Mouse (Mus musculus) layer of hippocampus, adult 9-10 months (tissue): Measurements from ENCODE around the gene Mex3d.
"Not testable (repeated sequence)": the region's sequence is repeated elsewhere in the genome, so short reads cannot be mapped to it uniquely, and the experiment has no call there.

Source experiments
- DNase-seq: peaks from one replicate; pipeline ENCODE4 v3.0.0; 2022; ENCODE audit warnings: low spot score

Mex3d gene

DNA sequence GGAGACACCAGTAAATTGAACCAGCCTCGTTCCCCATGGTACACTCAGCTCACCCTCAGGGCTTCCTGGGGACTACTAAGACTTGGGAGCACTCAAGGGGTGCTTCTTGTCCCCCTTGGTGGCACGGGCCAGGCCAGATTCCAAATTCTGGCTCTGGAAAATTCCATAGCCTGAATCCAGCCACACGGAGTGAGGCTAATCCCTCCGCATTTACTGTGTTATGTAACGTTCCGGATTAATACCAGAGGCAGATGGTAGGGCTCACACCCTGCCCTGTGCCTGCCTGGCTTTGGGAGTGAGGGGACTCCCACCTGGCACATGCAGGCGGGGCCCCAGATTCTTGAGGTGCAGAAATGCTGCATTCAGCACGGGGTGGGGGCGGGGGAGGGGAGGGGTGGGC is 32.0 kb downstream of the Mex3d start:
- DNase-seq: no peak

DNA sequence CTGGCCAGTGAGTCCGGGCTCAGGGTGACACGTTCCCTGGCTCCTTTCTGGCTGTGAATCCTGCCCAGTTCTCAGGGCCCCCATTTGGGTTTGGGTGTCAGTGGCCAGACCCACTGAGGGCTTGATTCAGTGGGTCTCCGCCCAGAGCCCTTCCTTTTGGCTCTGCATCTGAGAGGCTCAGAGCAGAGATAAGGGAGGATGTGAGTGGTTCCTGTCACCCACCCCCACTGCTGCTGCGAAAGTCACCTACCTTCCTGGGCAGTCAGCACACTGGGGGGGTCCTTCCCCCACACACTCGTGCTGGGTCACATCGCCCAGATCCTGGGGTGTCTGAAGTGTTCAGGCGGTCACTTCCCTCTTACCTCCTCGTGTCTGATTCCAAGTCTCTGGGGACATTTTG is 34.7 kb downstream of the Mex3d start:
- DNase-seq: no peak

DNA sequence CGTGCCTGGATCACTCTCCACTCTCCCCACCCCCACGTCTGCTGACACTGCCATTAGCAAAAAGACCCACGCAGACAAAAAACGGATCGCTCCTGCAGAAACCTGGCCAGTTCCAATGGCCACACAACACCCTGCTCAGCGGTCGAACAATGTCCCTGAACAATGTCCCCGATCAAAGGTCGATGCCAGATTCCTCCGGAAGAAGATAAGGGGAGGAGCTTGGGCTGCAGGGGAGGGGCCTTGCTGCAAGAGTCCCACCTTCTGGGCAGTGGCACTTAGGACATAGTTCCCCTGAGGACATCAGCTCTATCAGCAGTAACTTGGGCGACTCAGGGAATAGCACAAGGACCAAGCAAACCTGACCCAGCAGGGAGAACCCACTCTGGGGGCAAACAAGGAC is 35.6 kb downstream of the Mex3d start:
- no peak for DNase-seq

DNA sequence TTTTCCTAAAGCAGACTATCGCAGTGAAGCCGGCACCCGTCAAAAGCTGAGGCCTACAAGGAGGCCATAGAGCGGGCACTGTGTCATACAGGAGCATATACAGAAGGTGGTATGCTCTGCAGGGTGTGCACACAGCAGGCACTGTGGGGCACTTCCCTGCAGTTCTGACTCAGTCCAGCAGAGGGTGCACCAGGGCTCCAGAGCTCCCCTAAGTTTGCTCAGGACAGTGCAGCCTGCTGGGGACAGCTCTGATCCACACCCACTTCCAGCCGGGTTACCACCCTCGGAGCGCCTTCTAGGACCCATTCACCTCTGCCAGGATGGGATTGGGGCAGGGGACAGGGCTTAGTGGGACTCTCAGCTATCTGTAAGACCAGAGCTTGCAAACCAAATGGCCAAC is 37.2 kb downstream of the Mex3d start:
- DNase-seq: peak; percentile 64

DNA sequence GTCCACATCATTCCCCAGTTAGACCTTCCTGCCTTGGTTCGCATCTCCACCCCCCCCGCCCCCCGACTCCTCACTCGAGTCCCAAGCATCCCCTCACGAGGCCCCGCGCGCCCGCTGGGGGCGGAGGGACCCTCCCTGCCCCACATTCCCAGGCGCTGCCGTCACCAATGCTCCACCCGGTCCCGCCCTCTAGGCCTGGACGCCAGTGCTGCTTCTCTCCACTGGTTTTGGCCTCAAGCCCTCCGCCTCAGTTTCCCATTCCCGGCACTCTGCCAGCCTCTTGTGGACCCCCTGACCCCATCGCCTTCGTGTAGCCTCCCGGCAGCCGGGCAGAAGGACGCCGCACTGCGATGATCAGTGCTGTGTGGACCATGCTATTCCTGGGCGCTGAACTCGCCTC is 38.5 kb downstream of the Mex3d start:
- no peak for DNase-seq

DNA sequence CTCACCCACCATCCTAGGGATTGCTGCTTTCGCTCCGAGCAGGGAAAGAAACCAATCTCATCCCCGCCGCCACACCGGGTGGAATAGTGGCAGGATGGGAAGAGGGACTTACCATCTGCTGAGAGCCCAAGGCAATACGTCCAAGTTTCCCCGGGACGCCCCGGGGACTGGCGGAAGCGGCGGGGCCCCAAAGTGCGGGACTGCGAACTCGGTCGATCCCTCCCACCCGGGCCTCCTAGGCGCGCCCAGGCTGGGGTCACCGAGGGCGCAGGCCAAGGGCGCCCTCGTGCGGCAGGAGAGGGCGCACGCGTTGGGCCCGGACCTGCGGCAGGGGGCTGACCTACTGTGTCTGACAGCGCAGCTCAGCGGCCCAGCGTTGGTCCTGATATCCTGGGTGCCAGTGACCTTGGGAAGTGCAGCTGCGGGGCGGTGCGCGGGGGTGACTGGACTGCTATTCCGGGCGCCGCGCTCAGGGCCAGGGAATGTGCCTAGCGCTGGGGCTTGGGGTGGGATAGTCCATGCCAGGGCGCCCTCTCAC is 39.1 kb downstream of the Mex3d start, which contains the start of gene Adamtsl5:
Gene Adamtsl5 (minus strand): TSS at position 169 of the 538 bp plus-strand sequence.
- DNase-seq: no peak

DNA sequence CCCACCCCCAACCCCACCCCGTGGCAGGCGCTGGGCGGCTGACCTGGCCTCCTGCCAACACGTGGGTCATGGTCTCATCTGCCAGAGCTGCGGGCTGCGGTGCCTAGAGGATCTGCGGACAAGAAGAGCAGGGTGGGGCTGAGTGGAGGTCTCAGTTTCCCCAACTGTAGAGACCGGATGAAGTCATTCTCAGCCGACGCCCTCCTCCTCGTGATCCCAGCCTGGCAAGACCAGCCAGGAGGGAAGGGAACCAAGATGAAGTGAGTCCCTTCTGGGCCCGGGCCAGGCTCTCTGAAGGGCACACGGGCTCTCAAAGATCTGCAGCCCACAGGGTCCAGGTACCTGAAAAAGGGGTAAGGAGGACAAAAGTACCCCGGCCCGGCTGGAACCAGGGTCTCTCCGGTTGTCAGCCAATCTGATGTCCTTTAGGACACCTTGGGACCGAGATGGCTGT is 39.9 kb downstream of the Mex3d start:
- no peak for DNase-seq

DNA sequence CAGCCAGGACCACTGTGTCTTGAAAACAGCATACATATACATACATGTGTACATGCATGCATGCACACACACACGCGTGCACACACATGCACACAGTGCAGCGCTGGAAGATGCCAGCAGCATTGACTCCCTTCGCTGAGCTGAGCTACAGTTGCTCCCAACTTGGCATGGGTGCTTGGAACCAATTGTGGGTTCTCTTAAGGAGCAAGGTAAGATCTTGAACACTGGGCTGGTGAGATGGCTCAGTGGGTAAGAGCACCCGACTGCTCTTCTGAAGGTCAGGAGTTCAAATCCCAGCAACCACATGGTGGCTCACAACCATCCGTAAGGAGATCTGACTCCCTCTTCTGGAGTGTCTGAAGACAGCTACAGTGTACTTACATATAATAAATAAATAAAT is 41.5 kb downstream of the Mex3d start:
- not testable (repeated sequence) for DNase-seq

DNA sequence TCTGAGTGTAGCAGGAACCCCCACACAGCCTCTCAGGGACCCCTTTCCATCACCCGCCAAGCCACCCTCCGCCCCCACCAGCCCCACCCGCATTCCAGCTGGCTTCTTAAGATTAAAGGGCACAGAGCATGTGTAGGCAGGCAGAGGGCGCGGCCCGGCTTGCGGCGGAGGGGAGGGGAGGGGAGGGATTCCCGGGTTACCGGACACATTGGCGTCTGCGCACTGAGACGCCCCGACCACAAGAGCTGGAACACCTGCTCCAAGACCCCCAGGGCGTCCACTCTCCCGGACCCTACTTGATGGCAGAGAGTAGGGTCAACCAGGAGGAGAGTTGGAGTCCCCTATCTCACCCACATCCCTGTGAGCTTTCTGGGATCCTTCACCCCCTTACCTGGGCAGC is 42.3 kb downstream of the Mex3d start:
- DNase-seq: no peak

DNA sequence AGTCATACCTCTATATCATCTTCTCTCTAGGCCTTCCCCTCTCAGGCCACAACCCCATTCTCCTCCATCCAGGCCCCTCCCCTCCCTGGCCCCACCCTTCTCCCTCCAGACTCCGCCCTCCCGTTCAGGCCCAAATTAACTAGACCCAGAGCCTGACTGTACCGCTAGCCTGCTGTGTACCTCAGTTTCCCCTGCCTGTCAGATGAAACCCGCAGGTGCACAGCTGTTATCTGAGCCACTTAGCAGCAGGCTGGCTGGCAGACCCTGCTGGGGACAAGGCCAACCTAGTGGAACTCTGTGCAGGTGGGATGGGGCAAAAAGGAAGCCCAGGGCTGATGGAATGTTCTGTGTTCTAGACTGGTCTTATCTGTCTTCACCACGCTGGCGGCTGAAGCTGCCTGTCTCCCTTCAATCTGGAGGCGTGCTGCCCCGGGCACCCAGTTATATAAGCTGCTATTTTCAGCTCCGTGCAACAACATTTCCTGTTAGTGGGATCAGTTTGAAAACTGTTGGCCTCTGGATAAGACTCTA is 43.3 kb downstream of the Mex3d start:
- no peak for DNase-seq

DNA sequence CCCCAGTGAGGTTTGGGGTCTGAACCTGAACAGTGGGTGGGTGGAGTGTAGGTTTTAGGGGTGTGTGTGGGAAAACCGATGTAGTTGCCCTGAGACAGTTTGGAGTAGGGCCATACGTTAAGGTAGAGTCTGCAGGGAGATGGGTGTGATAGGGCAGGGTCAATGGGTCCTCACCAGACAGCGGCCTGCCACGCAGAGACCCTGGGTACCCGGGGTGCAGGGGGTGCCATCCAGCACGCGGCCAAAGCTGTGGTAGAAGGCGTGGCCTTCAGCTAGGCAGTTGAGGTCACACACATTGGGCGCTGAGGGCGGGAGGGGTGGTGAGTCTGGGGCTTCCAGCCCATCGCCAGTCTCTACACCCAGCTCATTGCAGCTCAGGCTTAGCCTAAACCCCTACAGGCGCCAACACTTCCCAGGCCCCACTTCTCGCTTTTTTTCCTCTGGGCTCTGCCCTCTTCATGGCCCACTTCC is 44.0 kb downstream of the Mex3d start:
- no peak for DNase-seq

DNA sequence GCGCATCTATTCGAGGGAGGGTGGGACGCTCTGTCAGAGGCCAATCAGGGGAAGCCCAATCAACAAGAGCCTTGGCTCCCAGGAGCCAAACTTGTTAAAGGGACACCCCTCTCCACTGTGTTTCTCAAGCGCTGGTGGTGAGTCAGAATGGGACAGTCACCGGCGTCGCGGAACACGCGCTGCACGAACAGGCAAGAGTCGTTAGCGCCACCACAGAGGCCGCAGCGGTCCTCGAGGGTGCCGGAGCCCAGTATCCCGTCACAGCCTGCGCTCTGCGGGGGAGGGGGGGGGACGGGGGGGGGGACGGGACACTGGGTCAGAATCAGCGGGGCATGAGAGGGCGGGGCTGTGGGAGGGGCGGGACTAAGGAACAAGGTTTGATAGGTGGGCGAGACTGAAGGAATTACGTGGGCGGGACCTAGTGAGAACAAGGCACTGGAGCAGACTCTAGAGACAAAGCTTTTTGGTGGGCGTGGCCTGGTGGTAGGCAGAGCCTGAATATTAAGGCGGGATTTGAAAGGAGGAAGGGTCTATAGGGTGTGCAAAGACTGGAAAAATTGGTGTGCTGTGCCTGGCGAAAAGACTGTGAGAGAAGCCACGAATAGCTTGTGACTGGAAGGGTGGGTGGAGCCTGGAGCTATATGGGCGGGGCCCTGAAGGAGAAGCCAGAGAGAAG is 44.6 kb downstream of the Mex3d start:
- DNase-seq: no peak

DNA sequence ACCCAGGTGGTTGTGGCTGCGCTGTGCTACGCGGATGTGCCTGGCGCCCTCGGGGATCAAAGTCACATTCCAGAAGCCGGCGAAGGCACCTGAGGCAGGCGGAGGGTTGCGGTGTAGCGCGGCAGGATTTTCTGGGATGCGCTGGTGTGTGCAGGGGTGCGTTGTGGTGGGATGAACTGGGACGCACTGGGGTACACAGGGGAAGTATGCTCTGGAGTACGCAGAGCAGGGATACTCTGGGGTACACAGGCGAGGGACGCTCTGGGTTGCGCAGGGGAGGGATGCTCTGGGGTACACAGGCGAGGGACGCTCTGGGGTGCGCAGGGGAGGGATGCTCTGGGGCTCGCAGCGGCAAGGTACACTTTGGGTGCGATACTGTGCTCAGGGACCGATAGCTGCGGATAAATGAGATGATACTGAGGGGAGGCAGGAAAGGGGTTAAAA is 45.1 kb downstream of the Mex3d start:
- DNase-seq: no peak

DNA sequence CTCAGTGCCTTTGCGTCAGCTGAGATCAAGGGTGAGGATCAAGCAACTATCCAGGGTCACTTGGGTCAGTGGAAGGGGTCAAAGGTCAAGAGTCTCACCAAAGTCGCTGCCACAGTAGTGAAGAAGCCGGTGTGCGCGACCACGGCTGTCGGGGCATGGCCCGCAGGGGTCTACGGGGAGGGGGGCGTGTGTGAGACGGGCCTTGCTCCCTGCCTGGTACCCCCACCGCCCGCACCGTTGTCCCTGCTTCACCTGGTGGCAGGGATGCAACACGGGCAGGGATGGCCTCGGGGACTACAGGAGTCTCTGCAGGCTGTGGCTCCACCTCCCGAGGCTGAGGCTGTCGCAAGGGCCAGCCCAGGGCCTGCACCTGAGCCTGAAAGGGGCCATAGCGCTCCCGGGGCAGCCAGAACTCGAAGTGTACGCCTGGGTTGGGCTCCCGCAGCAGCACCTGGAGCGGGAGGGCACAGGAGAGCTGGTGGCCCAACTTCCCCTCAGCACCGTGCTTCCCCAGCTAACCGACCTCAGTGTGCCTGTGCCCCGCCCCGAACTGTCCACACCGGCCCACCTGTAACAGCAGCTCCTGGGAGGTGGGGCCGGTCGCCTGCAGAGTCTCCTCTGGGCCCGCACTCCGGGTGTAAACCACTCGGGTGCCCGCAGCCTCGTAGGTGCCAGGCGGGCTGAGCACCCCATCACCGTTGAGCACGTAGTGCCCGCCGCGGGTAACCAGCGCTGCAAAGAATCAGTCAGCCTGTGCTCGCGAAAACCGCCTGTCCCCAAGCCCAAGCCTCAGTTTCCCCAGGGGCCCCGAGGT is 45.8 kb downstream of the Mex3d start:
- DNase-seq: no peak

DNA sequence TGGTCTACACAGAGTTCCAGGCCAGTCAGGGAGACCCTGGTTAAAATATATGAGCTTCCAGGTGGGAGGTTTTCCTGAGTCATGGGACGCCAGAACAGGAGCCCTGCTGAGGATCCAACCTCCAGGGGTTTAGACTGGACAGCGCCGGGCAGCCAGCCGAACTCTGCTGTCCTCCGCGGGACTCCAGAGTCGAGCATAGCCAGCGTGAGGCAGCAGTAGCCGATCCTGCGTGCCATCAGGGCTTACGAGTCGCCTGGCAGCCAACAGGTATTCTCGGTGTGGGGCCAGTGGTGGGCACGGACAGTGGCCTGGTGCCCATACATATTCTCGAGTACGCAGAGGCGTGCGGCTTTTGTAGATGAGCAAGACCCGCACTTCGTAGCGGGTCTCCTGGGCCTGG is 46.4 kb downstream of the Mex3d start:
- DNase-seq: no peak

DNA sequence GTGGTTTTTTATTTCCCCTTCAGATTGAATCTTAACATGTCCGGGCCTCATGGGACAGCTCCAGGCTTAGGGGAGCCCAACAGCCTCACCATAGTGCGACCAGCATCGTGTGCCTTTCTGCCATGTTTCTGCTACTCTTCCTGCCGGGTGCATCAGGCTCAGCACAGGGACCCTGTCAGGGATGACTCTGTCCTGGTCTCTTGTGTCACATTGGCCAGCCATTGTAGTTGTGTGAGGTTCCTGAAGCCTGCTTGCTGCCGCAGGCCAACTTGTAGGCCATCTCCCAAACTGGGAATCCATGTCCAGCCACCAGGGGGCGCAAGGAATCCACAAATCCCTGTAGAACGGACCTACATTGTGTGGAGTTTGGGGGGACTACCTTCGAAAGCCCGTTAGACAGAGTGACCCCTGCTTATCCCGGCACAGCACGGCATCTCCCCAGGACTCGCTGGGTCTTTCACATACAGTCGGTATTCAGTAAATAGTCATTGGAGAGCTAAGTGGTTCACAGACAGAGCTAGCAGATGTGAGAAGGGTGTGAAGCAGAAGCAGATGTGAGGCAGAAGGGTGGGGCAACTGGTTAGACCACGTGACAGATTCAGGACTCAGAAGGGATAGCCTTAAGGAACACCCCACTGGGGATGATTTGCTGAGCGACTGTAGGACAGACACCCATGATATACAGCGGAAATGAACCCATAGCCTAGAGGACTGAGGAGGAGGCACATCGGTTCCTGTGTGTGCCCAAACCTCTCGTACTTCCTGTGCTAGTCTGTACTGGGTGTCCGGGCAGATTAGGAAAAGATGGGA is 47.3 kb downstream of the Mex3d start:
- DNase-seq: peak; percentile 85

DNA sequence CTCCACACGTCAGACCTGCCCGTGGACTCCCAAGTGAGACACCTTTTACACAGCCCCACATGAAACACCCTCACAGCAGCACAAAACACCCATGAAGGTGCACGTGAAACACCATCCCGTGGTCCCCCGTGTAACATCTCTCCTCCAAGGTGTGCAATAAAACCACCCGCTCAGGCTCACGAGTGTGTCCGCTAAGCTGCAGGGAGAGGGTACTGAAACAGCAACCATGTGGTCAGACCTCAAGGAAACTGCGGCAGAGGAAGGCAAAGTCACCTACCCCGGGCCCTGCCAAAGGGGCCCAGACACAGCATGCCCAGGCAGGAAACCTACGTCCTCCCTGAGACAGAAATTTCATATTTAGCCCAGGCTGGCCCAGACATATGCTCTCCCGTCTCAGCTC is 51.2 kb downstream of the Mex3d start:
- no peak for DNase-seq

DNA sequence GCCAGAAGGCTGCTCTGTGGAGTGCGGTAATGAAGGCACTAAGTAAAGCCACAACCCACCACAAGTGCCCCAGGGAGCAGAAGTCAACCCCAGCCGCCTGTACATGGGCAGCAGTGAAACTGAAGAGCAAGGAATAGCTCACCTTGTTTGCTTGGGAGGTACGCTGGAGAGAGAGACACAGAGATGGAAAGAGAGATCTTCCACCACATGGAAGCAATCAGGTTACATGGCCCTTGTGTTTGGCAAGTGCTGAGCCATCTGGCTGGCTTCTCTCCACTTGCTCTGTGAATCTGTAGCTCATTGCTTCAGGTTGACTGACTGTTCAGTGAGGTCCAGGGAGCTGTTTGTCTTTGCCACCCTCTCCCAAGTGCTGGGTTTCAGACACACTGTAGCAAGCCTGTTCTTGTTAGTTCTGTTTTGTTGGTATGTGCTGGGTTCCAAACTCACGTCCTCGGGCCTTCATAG is 54.9 kb downstream of the Mex3d start:
- no peak for DNase-seq

DNA sequence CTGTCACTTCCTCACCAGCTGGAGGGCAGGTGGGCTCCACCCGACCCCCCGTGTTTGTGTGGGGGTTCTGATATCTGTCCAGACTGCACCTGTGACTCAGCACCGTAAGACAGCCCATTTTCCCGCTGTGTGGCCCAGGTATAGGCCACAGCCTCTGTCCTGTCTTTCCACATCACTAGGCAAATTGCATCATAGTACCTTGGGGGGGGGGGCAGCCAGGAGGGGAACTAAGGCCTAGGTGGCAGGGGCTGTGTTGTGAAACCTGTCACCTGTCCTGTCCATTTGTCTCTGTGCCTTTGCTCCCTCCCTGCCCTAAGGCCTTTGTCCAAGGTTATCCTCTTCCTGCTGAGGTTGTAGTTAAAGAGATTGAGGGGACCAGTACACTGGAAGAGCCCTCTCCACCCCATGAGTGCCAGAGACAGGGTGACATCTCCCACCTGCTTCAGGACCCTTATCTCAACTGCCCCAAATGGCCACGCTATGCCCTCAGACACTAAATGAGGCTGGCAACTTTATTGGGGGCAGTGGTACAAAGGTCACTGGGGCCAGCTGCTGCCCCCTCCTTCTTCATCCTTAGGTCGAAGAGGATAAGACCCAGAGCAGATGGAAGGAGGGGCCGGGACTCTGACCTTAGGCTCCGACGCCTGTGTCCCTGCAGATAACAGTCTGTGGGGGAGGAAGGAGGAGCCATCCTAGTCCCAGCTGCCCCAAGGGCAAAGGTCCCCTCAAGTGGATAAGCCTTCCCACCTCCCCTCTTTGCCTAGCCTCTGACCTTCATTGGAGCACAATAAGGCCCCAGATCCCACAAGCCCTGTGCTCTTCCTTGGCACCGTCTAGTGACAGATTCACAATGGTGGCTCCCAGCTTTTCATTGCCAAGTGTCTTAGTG is 55.6 kb downstream of the Mex3d start:
- DNase-seq: no peak

DNA sequence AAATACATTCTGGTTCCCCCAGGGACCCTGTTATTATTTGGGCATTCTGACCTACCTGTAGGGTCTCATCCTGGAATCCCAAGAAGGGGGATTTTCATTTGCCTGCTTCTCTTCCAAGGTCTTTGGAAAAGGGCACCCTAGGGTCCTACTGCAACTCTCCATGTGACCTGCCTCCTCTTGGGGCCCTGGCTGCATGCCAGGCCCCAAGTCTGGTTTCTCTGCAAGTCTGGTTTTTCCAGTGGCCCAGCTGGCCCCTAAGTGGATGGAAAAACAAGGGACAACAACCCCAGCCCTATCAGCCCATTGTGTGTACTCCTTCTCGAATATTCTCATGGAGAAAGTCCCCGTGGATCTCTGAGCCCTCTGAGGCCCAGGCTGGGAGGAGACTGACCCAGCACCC is 56.6 kb downstream of the Mex3d start:
- no peak for DNase-seq
